Mouse (Mus musculus) limb, embryonic 12.5 days (tissue): ENCODE measurements at regions not wholly inside any gene's neighbourhood (a gene's known extent, or its start where the extent isn't known, plus 50 kb on each side); places are given as distances from the start of the nearest gene placed in this dataset.

Experiments used
- ATAC-seq: fragments of 200-750 bp; cut with Nextera tagmentation; 2 replicates; pipeline ENCODE4 v1.8.0; 2017; ENCODE audit warnings: low read depth, moderate TSS enrichment; ENCODE audit not compliant: insufficient number of reproducible peaks, insufficient read depth, low FRiP score, low TSS enrichment
- H3K27ac ChIP-seq: fragments of 300-500 bp; sonication (generic); 2 replicates; pipeline ENCODE4 v1.5.1; 2016; ENCODE audit warnings: mild to moderate bottlenecking, moderate library complexity
- H3K27me3 ChIP-seq: fragments of 300-500 bp; sonication (generic); 2 replicates; pipeline ENCODE4 v1.6.1; 2016; ENCODE audit warnings: mild to moderate bottlenecking, moderate library complexity
- H3K36me3 ChIP-seq: fragments of 300-500 bp; sonication (generic); 2 replicates; pipeline ENCODE4 v1.6.1; 2016; ENCODE audit warnings: mild to moderate bottlenecking, moderate library complexity
- H3K4me1 ChIP-seq: fragments of 300-500 bp; sonication (generic); replicated peaks from 2 replicates; pipeline ENCODE4 v1.6.1; 2016
- H3K4me2 ChIP-seq: fragments of 300-500 bp; sonication (generic); 2 replicates; pipeline ENCODE4 v1.6.1; 2016; ENCODE audit warnings: mild to moderate bottlenecking, moderate library complexity
- H3K4me3 ChIP-seq: fragments of 300-500 bp; sonication (generic); replicated peaks from 2 replicates; pipeline ENCODE4 v1.5.1; 2016; ENCODE audit warnings: mild to moderate bottlenecking
- H3K9ac ChIP-seq: fragments of 300-500 bp; sonication (generic); replicated peaks from 2 replicates; pipeline ENCODE4 v1.6.1; 2016; ENCODE audit warnings: mild to moderate bottlenecking, moderate library complexity
- H3K9me3 ChIP-seq: fragments of 300-500 bp; sonication (generic); 2 replicates; pipeline ENCODE4 v1.6.1; 2016; ENCODE audit warnings: mild to moderate bottlenecking, moderate library complexity
- WGBS: fragments of 180-500 bp; shearing (Covaris S2); methylation state at CpG from one replicate; pipeline ENCODE4 v1.1.7; 2016; 5-methylcytosine and 5-hydroxymethylcytosine counted together

DNA sequence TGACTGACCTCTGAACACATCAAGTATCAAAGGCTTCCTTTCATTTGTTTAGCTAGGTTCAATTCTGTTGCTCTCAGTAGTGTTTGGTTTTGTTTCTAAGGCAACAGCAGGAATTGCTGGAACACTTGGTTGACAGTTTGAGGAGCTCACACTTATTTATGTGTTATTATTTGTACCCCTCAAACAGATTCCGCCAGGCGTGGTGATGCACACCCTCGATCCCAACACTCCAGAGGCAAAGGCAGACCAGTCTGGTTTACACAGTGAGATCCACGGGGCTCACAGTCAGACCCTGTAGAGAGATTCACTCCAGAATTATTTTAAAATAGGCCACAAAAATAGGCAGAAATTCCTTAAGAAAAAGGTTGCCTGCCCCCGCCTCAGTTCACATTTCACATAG is 186.9 kb upstream of the Mkln1 start:
- Histone ChIP-seq H3K4me1 (peaks cover 5% of the 10 kb centered on the region), H3K27ac (no peak overlapping the region), H3K9ac (no peak overlapping the region), H3K4me2 (no peak overlapping the region), H3K9me3 (no peaks in the 10 kb centered on the region), H3K27me3 (peaks cover 30% of the 10 kb centered on the region), H3K4me3 (no peak overlapping the region), H3K36me3 (no peaks in the 10 kb centered on the region)
- no peak for ATAC-seq
- WGBS = 82% methylated on average over 5 of the region's 5 CpGs

DNA sequence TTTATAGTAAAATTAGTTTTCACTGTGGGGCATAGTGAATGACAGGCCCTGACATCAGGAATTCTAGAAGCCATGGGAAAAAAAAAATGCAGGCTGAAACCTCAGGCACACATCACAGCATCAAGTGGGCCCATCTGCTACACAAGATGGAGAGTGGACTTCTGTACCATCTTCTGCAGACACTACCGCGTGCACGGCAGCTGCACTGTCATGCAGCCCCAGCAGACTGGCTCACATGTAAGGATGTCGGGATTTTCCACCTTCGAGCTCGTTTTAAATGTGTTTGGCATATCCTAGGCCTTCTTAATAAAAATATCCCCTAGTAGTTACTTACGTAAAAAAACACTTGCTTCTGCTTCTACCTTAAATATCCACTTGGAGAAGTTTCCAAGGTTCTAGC is 186.5 kb upstream of the Mkln1 start:
- ATAC-seq = no peak
- Histone ChIP-seq H3K4me2 (no peak overlapping the region), H3K4me1 (peaks cover 9% of the 10 kb centered on the region), H3K9ac (no peak overlapping the region), H3K9me3 (no peaks in the 10 kb centered on the region), H3K27ac (no peak overlapping the region), H3K36me3 (no peaks in the 10 kb centered on the region), H3K27me3 (peaks cover 34% of the 10 kb centered on the region), H3K4me3 (no peak overlapping the region)
- WGBS = 83% methylated on average over 7 of the region's 7 CpGs

DNA sequence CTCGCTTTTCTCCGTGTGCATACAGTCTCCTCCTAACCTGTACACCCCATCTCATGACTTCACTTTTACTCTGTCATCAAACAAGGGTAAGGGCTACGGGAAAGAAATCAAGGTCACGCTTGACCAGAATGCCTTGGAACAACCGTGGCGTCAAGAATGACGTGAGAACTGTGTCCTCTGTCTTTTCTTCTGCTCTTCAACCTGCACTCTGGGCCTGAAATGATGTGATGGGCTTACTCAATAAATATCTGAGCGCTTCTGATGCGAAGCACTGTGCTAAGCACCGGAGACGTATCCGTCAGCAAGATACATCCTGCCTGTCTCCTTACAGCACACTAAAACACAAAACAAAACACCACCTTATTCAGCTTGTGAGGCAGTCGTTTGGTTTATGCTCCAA is 185.8 kb upstream of the Mkln1 start:
- ATAC-seq = no peak
- WGBS = 84% methylated on average over 13 of the region's 13 CpGs
- no peak overlapping the region for H3K9ac ChIP-seq

DNA sequence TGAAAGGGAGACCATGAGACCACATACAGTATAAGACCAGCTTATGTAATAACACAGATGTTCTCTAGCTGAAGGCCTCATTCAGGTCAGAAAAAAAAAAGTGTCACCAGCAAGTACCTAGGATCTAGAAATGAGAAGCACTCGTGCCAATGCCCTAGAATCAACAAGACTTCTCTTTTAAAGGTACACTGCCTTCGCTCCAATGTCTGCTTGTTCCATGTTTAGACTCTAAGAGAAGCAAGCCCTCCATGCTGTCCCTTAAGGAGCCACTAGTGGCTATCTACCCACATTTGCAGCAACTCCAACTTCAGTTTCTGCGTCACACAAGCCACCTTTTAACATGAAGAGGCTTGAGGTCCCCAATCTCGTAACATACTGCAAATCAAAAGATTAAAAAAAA is 185.4 kb upstream of the Mkln1 start:
- Histone ChIP-seq H3K9ac (no peak overlapping the region), H3K4me3 (no peak overlapping the region), H3K27ac (no peak overlapping the region), H3K27me3 (peaks cover 45% of the 10 kb centered on the region), H3K4me2 (no peak overlapping the region), H3K9me3 (no peaks in the 10 kb centered on the region), H3K4me1 (peaks cover 17% of the 10 kb centered on the region), H3K36me3 (no peaks in the 10 kb centered on the region)
- no peak for ATAC-seq
- 76% methylated on average over 4 of the region's 4 CpGs for WGBS

More for the DNA sequence above, 185.8 kb upstream of the Mkln1 start:
- Histone ChIP-seq H3K4me2 (no peak overlapping the region), H3K4me3 (no peak overlapping the region), H3K4me1 (peaks cover 13% of the 10 kb centered on the region), H3K27ac (no peak overlapping the region), H3K27me3 (peaks cover 40% of the 10 kb centered on the region), H3K9me3 (no peaks in the 10 kb centered on the region), H3K36me3 (no peaks in the 10 kb centered on the region)

DNA sequence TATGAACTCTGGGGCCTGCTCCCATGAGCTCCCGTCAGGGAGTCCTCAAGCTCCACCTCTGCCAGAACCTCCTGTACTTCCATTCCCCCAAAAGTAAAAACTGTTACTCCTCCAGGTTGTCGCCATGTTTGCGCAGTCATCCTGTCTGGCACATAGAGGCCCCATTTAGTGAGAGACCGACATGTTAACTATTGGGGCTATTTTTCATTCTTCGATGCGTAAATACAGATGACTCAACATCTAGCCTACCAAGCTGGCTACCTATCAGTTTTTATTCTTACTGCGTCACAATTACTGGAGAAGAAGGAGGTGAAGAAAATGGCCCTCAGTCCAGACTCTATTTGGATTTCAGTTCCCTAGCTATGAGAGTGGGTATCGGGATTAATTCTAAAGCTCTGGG is 182.9 kb upstream of the Mkln1 start:
- H3K27me3 ChIP-seq = peaks cover 67% of the 10 kb centered on the region
- ATAC-seq = no peak
- no peaks in the 10 kb centered on the region for H3K9me3 ChIP-seq
- no peaks in the 10 kb centered on the region for H3K36me3 ChIP-seq
- peak overlapping the region; percentile 54; the same call in 1 of the 2 replicates for H3K9ac ChIP-seq
- peak overlapping the region; percentile 100 for H3K4me2 ChIP-seq
- H3K4me1 ChIP-seq = peaks cover 32% of the 10 kb centered on the region
- 74% methylated on average over 8 of the region's 8 CpGs for WGBS
- H3K27ac ChIP-seq = no peak overlapping the region
- H3K4me3 ChIP-seq = peak overlapping the region; percentile 76

DNA sequence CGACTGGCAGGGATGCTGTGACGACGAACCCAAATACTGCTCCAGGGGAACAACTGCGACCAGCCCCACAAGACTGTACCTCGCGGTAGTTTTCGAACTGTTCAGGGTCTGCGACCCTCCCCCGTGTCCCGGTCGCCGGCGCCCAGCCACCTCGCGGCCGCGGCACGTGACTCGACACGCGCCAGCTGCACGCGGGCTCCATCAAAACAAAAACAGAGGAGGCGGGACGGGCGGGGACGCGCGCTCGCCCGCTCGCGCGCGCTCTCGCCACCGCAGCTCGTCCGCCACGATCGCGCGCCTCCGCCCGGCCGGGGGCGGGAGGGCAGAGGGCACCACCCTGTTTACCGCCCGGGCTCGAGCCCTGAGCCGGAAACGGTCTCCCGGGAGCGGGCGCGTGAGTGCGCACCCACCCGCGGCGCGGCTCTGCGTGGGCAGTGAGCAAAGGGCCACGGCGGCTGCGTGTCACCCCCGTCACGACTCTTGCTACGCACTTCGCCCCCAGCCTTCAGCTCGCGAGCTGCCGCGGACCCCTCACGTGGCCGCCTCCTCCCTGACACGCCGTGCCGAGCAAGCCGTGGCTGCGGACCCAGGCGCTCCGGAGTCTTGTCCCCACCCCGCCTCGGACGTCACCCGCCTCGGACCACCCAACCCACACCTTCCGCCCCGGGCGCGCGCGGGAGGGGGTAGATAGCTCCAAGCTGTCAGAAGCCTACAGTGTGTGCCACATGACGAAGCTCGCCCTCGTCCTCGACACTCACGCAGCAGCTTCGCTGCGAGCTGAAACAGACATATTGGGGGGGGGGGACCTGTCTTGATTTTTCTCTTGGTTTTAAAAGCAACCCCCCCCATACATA is 182.1 kb upstream of the Mkln1 start:
- Histone ChIP-seq H3K4me2 (peak overlapping the region; percentile 100), H3K27me3 (peaks cover 75% of the 10 kb centered on the region), H3K27ac (no peak overlapping the region), H3K4me3 (peak overlapping the region; percentile 76), H3K9me3 (no peaks in the 10 kb centered on the region), H3K9ac (peak overlapping the region; percentile 54), H3K36me3 (no peaks in the 10 kb centered on the region), H3K4me1 (peaks cover 32% of the 10 kb centered on the region)
- under 1% methylated on average over 100 of the region's 100 CpGs for WGBS
- ATAC-seq = peak; percentile 66

DNA sequence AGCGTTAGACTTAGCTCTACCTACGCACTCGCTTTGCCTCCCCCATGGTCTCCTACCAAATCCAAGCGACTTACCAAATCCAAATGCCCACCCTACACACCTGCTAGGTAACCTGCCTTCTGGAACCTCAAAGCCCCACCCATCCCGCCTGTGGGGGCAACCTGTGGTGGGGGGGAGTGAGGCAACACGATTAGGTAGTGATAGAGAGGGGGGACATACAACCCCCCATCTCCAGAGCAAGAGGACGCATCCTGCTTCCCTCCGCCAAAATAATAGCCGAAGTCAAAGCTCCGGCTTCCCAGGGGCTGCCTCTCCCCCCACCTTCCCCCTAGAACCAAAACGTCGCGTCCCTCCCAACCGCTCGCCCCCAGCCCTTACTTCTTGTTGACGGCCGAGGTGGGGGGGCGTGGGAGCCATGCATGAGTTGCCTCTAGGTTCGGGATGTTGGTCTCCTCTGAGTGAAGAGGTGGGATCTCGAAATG is 181.4 kb upstream of the Mkln1 start:
- ATAC-seq = peak; percentile 23; the same call in 1 of the 2 replicates

DNA sequence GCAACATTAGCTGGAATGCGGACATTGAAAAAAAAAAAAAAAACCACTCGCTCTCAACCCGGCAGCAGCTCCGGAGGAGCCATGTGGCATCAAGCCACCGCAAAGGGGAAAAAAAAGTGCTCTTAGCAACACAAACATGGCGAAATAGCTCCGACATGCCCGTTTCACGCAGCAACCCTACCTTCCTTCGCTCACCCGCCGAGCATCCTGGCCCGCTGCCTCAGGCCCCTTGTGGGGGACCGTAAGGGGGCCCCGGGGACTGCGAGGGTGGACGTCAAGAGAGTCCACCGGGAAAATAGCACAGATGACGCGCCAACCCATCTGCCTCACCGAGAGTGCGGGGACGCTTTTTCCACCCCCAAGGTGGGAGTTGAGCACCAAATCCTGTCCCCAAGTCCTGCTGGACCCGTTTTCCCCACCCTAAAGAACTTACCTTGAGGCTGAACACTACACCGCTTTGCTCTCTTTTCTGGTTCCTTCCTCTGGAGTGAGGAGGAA is 180.8 kb upstream of the Mkln1 start:
- Histone ChIP-seq H3K36me3 (no peaks in the 10 kb centered on the region), H3K9ac (no peak overlapping the region; the same call in 1 of the 2 replicates), H3K4me3 (peak overlapping the region; percentile 76), H3K9me3 (no peaks in the 10 kb centered on the region), H3K27me3 (peaks cover 87% of the 10 kb centered on the region), H3K27ac (no peak overlapping the region), H3K4me1 (peaks cover 32% of the 10 kb centered on the region), H3K4me2 (peak overlapping the region; percentile 100)
- under 1% methylated on average over 25 of the region's 25 CpGs for WGBS
- no peak for ATAC-seq

More for the DNA sequence above, 181.4 kb upstream of the Mkln1 start:
- WGBS = under 1% methylated on average over 20 of the region's 20 CpGs
- H3K4me2 ChIP-seq = peak overlapping the region; percentile 100
- H3K27ac ChIP-seq = no peak overlapping the region
- peak overlapping the region; percentile 76 for H3K4me3 ChIP-seq
- peaks cover 32% of the 10 kb centered on the region for H3K4me1 ChIP-seq
- H3K9me3 ChIP-seq = no peaks in the 10 kb centered on the region
- H3K9ac ChIP-seq = no peak overlapping the region; the same call in 1 of the 2 replicates
- peaks cover 82% of the 10 kb centered on the region for H3K27me3 ChIP-seq
- H3K36me3 ChIP-seq = no peaks in the 10 kb centered on the region

DNA sequence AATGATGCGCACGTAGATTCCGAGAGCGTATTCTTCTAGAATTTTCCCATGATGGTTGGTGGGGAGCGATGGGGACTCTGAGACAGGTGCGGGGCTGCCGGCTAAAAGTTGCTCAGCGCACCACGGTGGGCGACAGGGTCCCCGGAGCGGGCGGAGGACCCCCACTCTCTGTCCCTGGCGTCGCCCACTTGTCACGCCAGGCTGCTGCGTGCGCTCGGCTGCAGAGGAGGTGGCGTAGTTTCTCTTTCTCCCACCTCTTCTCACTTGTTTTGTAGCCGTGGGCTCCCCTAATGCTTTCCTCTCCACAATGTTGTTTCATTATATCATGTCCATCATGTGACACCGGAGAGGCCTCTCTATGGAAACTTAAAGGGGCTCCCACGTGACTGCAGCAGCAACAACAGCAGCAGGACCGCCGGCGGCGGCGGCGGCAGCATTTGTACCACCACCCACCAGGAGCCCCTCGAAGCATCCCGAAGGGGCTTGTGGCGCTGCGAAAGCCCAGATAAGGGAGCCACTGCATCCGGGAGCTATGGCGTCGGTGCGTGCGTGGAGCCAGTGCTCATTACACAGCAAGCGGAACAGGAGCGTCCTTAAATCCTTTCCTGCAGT is 180.3 kb upstream of the Mkln1 start:
- Histone ChIP-seq H3K9ac (no peak overlapping the region; the same call in 1 of the 2 replicates), H3K27ac (no peak overlapping the region)
- under 1% methylated on average over 40 of the region's 40 CpGs for WGBS

DNA sequence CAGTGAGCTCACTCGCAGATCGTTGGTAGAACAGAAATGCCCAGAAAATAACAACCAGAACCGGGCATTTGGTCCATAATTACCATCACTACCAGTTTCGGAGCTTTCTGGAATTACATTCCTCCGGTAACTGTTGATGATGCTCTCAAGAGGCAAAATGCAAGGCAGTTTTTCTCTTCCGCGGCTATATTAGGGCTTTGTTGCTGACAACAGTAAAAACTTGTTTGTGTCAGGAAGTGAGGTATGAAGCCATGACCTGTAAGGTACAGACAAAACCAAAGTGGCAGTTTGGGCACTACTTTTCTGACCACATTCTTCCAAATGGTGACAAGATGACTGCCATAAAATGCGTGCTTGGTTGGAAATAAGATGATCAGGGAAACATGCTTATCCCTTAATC is 179.7 kb upstream of the Mkln1 start:
- H3K4me3 ChIP-seq = peak overlapping the region; percentile 76
- no peaks in the 10 kb centered on the region for H3K9me3 ChIP-seq
- H3K9ac ChIP-seq = no peak overlapping the region
- H3K27me3 ChIP-seq = peaks cover 96% of the 10 kb centered on the region
- no peaks in the 10 kb centered on the region for H3K36me3 ChIP-seq
- H3K4me2 ChIP-seq = peak overlapping the region; percentile 100
- no peak overlapping the region for H3K27ac ChIP-seq
- 30% methylated on average over 8 of the region's 8 CpGs for WGBS
- no peak for ATAC-seq
- peaks cover 32% of the 10 kb centered on the region for H3K4me1 ChIP-seq

More for the DNA sequence above, 180.3 kb upstream of the Mkln1 start:
- Histone ChIP-seq H3K4me3 (peak overlapping the region; percentile 76), H3K9me3 (no peaks in the 10 kb centered on the region), H3K36me3 (no peaks in the 10 kb centered on the region), H3K4me2 (peak overlapping the region; percentile 100), H3K27me3 (peaks cover 92% of the 10 kb centered on the region), H3K4me1 (peaks cover 32% of the 10 kb centered on the region)
- no peak for ATAC-seq

DNA sequence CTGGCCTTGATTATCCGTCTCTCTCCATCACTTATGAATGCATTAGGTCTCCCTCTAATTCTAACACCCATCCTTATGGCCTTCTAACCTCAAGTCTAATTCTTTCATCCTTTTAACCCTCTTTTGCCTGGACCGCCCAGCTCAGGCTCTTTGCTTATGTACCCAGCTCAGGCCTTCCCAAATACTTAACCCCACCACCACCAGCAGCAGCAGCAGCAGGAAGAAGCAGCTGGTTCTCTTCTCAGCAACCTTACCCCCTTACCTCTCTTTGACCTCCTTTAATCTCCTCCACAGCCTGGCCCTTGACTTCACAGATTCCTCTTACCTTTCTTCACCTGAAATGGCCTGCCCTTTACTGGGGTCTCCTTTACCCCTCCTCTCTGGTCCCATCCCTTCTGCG is 178.8 kb upstream of the Mkln1 start:
- peak overlapping the region; percentile 38 for H3K4me3 ChIP-seq
- peaks cover 32% of the 10 kb centered on the region for H3K4me1 ChIP-seq
- WGBS = 16% methylated on average over 3 of the region's 3 CpGs
- no peak overlapping the region for H3K27ac ChIP-seq
- H3K36me3 ChIP-seq = no peaks in the 10 kb centered on the region
- no peak for ATAC-seq
- peak overlapping the region; percentile 67 for H3K4me2 ChIP-seq
- H3K27me3 ChIP-seq = peaks cover 95% of the 10 kb centered on the region
- H3K9ac ChIP-seq = no peak overlapping the region
- no peaks in the 10 kb centered on the region for H3K9me3 ChIP-seq
